Mouse (Mus musculus) myocyte (in vitro differentiated cells): ENCODE results near the gene Gm17428. TPM values are rescaled to one million over a fixed set of nuclear protein-coding genes. Genes with fewer than 3 reads are reported as not detected.
"Not testable (repeated sequence)": the region's sequence is repeated elsewhere in the genome, so short reads cannot be mapped to it uniquely, and the experiment has no call there.

Experiments
- H3K27me3 ChIP-seq: one replicate; pipeline ENCODE4 v1.6.1; 2011; ENCODE audit not compliant: control insufficient read depth, insufficient read depth, insufficient read length
- H3K36me3 ChIP-seq: one replicate; pipeline ENCODE4 v1.6.1; 2011; ENCODE audit not compliant: control insufficient read depth, insufficient read depth
- H3K4me2 ChIP-seq: one replicate; pipeline ENCODE4 v1.6.1; 2011; ENCODE audit warnings: low read depth, control low read depth
- H3K4me3 ChIP-seq: one replicate; pipeline ENCODE4 v1.5.1; 2011; ENCODE audit warnings: mild to moderate bottlenecking, control low read depth, moderate library complexity
- H3K79me2 ChIP-seq: one replicate; pipeline ENCODE4 v1.6.1; 2011; ENCODE audit not compliant: control insufficient read depth, insufficient read depth
- H3ac ChIP-seq: one replicate; pipeline ENCODE4 v1.6.1; 2011; ENCODE audit not compliant: control insufficient read depth, insufficient read length
- CEBPB ChIP-seq: IDR thresholded peaks from 2 replicates; pipeline ENCODE4 v1.6.1; 2011; ENCODE audit warnings: mild to moderate bottlenecking, moderate library complexity; ENCODE audit not compliant: poor library complexity, insufficient read depth, severe bottlenecking
- E2F4 ChIP-seq: IDR thresholded peaks from one replicate; pipeline ENCODE4 v1.6.1; 2011; ENCODE audit warnings: mild to moderate bottlenecking, control low read depth, moderate library complexity; ENCODE audit not compliant: insufficient read depth
- MAX ChIP-seq: IDR thresholded peaks from one replicate; pipeline ENCODE4 v1.6.1; 2011; ENCODE audit warnings: low read depth, mild to moderate bottlenecking, control low read depth
- MYOD1 ChIP-seq, 3 experiments: IDR thresholded peaks; one replicate each; pipeline ENCODE4 v1.6.1; 2011; ENCODE audit warnings: control low read depth in 2 of 3, low read depth in 2 of 3, mild to moderate bottlenecking in 2 of 3, moderate library complexity in 1 of 3; ENCODE audit not compliant: insufficient read length in 2 of 3, control insufficient read depth in 1 of 3
- MYOG ChIP-seq, 3 experiments: IDR thresholded peaks; one replicate each; pipeline ENCODE4 v1.6.1; 2011; ENCODE audit warnings: control low read depth in 2 of 3, low read depth in 2 of 3, mild to moderate bottlenecking in 2 of 3; ENCODE audit not compliant: insufficient read length in 2 of 3, control insufficient read depth in 1 of 3, insufficient read depth in 1 of 3
- POLR2A ChIP-seq: IDR thresholded peaks from one replicate; pipeline ENCODE4 v1.6.1; 2011; ENCODE audit warnings: low read depth, mild to moderate bottlenecking, control low read depth, moderate library complexity; ENCODE audit not compliant: insufficient read length
- POLR2AphosphoS2 ChIP-seq: IDR thresholded peaks from one replicate; pipeline ENCODE4 v1.6.1; 2011; ENCODE audit warnings: low read depth, control low read depth; ENCODE audit not compliant: insufficient read length
- REST ChIP-seq: IDR thresholded peaks from one replicate; pipeline ENCODE4 v1.6.1; 2011; ENCODE audit warnings: mild to moderate bottlenecking, control low read depth, moderate library complexity; ENCODE audit not compliant: insufficient read depth, insufficient read length
- SRF ChIP-seq: IDR thresholded peaks from one replicate; pipeline ENCODE4 v1.6.1; 2011; ENCODE audit warnings: low read depth; ENCODE audit not compliant: control insufficient read depth, insufficient read length
- TCF12 ChIP-seq: IDR thresholded peaks from one replicate; pipeline ENCODE4 v1.6.1; 2011; ENCODE audit warnings: mild to moderate bottlenecking, control low read depth; ENCODE audit not compliant: poor library complexity, insufficient read depth, severe bottlenecking
- TCF3 ChIP-seq: IDR thresholded peaks from one replicate; pipeline ENCODE4 v1.6.1; 2011; ENCODE audit warnings: low read depth, control low read depth; ENCODE audit not compliant: insufficient read length
- USF1 ChIP-seq: IDR thresholded peaks from one replicate; pipeline ENCODE4 v1.6.1; 2011; ENCODE audit warnings: low read depth, mild to moderate bottlenecking, control low read depth, moderate library complexity
- polyA plus RNA-seq: library from polyadenylated mRNA; unstranded; fragments of >200 nt; fragmentation: generic; extraction: Trizol; gene quantifications from one replicate; pipeline ENCODE4 v1.2.1, GENCODE M21; 2012; ENCODE audit warnings: missing spikeins

The Gm17428 gene
- polyA plus RNA-seq, 1 experiment, result not detected

- no peak overlapping the region for H3ac ChIP-seq
- no peaks in the 10 kb centered on the region for H3K79me2 ChIP-seq
- no peak for TF ChIP-seq POLR2A
- TF ChIP-seq SRF, result no peak
- H3K4me3 ChIP-seq, result no peak overlapping the region
- no peaks in the 10 kb centered on the region for H3K36me3 ChIP-seq
- peaks cover 42% of the 10 kb centered on the region for H3K27me3 ChIP-seq
- no peak overlapping the region for H3K4me2 ChIP-seq
Measured at GRCm38 (mm10) chr14:54958503-54958902, 18.2 kb upstream of the Gm17428 start.

GRCm38 (mm10) chr14:54959197-54959596 is 17.5 kb upstream of the Gm17428 start:
- no peaks in the 10 kb centered on the region for H3K36me3 ChIP-seq

GRCm38 (mm10) chr14:54959853-54960613 is 16.7 kb upstream of the Gm17428 start:
- H3K36me3 ChIP-seq, H3K4me2 ChIP-seq, H3K79me2 ChIP-seq, H3K4me3 ChIP-seq, H3ac ChIP-seq: not testable (repeated sequence)
- peaks cover 50% of the 10 kb centered on the region for H3K27me3 ChIP-seq

More at GRCm38 (mm10) chr14:54959197-54959596, 17.5 kb upstream of the Gm17428 start:
- Histone ChIP-seq H3K4me3 (no peak overlapping the region), H3K4me2 (no peak overlapping the region), H3ac (no peak overlapping the region), H3K27me3 (peaks cover 48% of the 10 kb centered on the region), H3K79me2 (no peaks in the 10 kb centered on the region)
- TF ChIP-seq POLR2AphosphoS2 (no peak), MYOG (IDR thresholded peaks at IDR 0.05; ENCODE audit: control insufficient read depth in 1 of 3, insufficient read depth in 1 of 3, insufficient read length in 2 of 3, low read depth in 2 of 3) (no peak), USF1 (no peak), TCF12 (no peak), REST (no peak)

DNA sequence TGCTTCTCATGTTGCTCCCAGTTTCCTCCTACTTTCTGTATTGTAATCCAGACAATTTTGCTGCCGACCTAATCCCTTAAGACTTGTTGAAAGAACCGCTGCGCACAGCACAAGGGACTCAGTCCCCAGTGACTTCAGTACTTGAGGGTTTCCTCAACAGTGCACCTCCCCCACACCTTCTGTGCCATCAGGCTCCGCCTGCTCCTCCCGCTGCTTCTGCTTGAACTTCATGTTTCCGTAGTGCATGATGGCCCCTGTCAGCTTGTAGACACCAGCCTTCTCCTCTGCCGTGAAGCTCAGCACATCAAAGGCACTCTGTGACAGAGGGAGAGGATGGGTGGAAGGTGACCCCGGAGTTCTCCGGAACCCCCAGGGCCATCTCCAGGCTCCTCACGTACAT is 16.0 kb upstream of the Gm17428 start:
- H3K79me2 ChIP-seq, result no peaks in the 10 kb centered on the region
- H3K4me3 ChIP-seq, result no peak overlapping the region
- H3K27me3 ChIP-seq, result peaks cover 52% of the 10 kb centered on the region
- no peaks in the 10 kb centered on the region for H3K36me3 ChIP-seq
- H3K4me2 ChIP-seq, result no peak overlapping the region
- no peak overlapping the region for H3ac ChIP-seq
- TF ChIP-seq USF1 (no peak), TCF12 (no peak), MAX (no peak), MYOD1 (IDR thresholded peaks at IDR 0.05; ENCODE audit: control insufficient read depth in 1 of 3, insufficient read length in 2 of 3, low read depth in 2 of 3) (no peak), POLR2AphosphoS2 (no peak), SRF (no peak), POLR2A (no peak), TCF3 (no peak), E2F4 (no peak), CEBPB (no peak)

- Histone ChIP-seq H3ac (no peak overlapping the region), H3K4me2 (no peak overlapping the region), H3K27me3 (peaks cover 54% of the 10 kb centered on the region), H3K4me3 (no peak overlapping the region), H3K36me3 (no peaks in the 10 kb centered on the region), H3K79me2 (no peaks in the 10 kb centered on the region)
- TF ChIP-seq CEBPB, result no peak
- TF ChIP-seq REST, result no peak
- TF ChIP-seq POLR2A, result no peak
- no peak for TF ChIP-seq TCF12
- TF ChIP-seq POLR2AphosphoS2, result no peak
- TF ChIP-seq MYOD1 (IDR thresholded peaks at IDR 0.05; ENCODE audit: control insufficient read depth in 1 of 3, insufficient read length in 2 of 3, low read depth in 2 of 3), result no peak
- no peak for TF ChIP-seq MAX
- no peak for TF ChIP-seq SRF
- no peak for TF ChIP-seq TCF3
Measured at GRCm38 (mm10) chr14:54961487-54961886, 15.2 kb upstream of the Gm17428 start.

DNA sequence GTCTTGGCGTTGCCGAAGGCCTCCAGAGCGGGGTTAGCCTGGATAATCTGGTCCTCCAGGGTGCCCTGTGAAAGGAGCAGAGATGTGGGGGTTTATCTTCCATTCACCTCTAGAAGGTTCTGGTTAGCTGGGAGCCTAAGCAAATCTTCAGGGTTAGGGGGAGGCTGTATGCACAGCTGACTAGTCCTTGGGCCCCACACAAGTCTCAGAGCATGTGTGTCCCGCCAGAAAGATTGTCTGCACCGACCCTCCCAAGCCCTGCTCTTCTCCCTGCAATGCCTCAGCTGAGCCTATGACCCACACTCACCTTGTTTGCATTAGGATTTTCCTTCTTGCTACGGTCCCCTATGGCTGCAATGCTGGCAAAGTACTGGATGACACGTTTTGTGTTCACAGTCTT is 14.0 kb upstream of the Gm17428 start:
- no peak overlapping the region for H3ac ChIP-seq

More for the DNA sequence above, 14.0 kb upstream of the Gm17428 start:
- no peak overlapping the region for H3K4me3 ChIP-seq
- peaks cover 59% of the 10 kb centered on the region for H3K27me3 ChIP-seq
- H3K4me2 ChIP-seq, result no peak overlapping the region
- no peaks in the 10 kb centered on the region for H3K79me2 ChIP-seq
- no peak for TF ChIP-seq POLR2A
- no peak for TF ChIP-seq MYOG (IDR thresholded peaks at IDR 0.05; ENCODE audit: control insufficient read depth in 1 of 3, insufficient read depth in 1 of 3, insufficient read length in 2 of 3, low read depth in 2 of 3)
- no peak for TF ChIP-seq TCF3
- no peak for TF ChIP-seq TCF12
- TF ChIP-seq USF1, result no peak
- no peak for TF ChIP-seq POLR2AphosphoS2
- no peak for TF ChIP-seq SRF
- H3K36me3 ChIP-seq, result no peaks in the 10 kb centered on the region
